Mouse (Mus musculus) forebrain, embryonic 10.5 days (tissue): ENCODE results near the gene Sec31a. TPM values are rescaled to one million over a fixed set of nuclear protein-coding genes. Genes with fewer than 3 reads are reported as not detected.
A peak's percentile ranks its signal among the peaks of the same experiment; 100 is the strongest.
"Not testable (repeated sequence)": the region's sequence is repeated elsewhere in the genome, so short reads cannot be mapped to it uniquely, and the experiment has no call there.

ENCODE experiments used
- DNase-seq: peaks from one replicate; pipeline ENCODE4 v3.0.0-alpha.2; 2017; ENCODE audit warnings: low spot score; ENCODE audit errors: extremely low spot score
- H3K27ac ChIP-seq: fragments of 300-500 bp; sonication (generic); 2 replicates; pipeline ENCODE4 v1.5.1; 2016; ENCODE audit warnings: mild to moderate bottlenecking
- H3K27me3 ChIP-seq: fragments of 300-500 bp; sonication (generic); 2 replicates; pipeline ENCODE4 v1.6.1; 2016; ENCODE audit warnings: mild to moderate bottlenecking; ENCODE audit not compliant: poor library complexity, severe bottlenecking
- H3K36me3 ChIP-seq: fragments of 300-500 bp; sonication (generic); replicated peaks from 2 replicates; pipeline ENCODE4 v1.6.1; 2016; ENCODE audit warnings: mild to moderate bottlenecking, moderate library complexity
- H3K4me1 ChIP-seq: fragments of 300-500 bp; sonication (generic); 2 replicates; pipeline ENCODE4 v1.6.1; 2016
- H3K4me3 ChIP-seq: fragments of 300-500 bp; sonication (generic); 2 replicates; pipeline ENCODE4 v1.5.1; 2016; ENCODE audit warnings: mild to moderate bottlenecking, moderate library complexity
- H3K9me3 ChIP-seq: fragments of 300-500 bp; sonication (generic); 2 replicates; pipeline ENCODE4 v1.6.1; 2016; ENCODE audit warnings: mild to moderate bottlenecking, moderate library complexity
- WGBS: fragments of 180-500 bp; shearing (Covaris S2); methylation state at CpG from one replicate; pipeline ENCODE4 v1.1.7; 2016; 5-methylcytosine and 5-hydroxymethylcytosine counted together
- polyA plus RNA-seq: library from polyadenylated mRNA; unstranded; fragments of >200 nt; fragmentation: Nextera tagmentation; extraction: Ambion mirVana; gene quantifications from 2 replicates; pipeline ENCODE4 v1.2.1, GENCODE M21; 2016

The Sec31a gene
- polyA plus RNA-seq, 1 experiment from 2014 or later, result 95.0 TPM

GRCm38 (mm10) chr5:100428031-100428733 is 12.1 kb upstream of the Sec31a start:
- H3K9me3 ChIP-seq, result no peaks in the 10 kb centered on the region
- H3K4me1 ChIP-seq, result peaks cover 65% of the 10 kb centered on the region
- peak overlapping the region; percentile 95 for H3K27ac ChIP-seq
- H3K36me3 ChIP-seq, result peaks cover 54% of the 10 kb centered on the region
- H3K4me3 ChIP-seq, result peak overlapping the region; percentile 67
- DNase-seq, result no peak
- 30% methylated on average over 5 of the region's 5 CpGs for WGBS
- H3K27me3 ChIP-seq, result no peaks in the 10 kb centered on the region

- 0 out of 2 replicates have a peak overlapping the region, but pooled peaks have one; percentile 12 for H3K27ac ChIP-seq
- no peak for DNase-seq
- H3K27me3 ChIP-seq, result no peaks in the 10 kb centered on the region
- peaks cover 74% of the 10 kb centered on the region for H3K4me1 ChIP-seq
- H3K9me3 ChIP-seq, result no peaks in the 10 kb centered on the region
- 73% methylated on average over 9 of the region's 9 CpGs for WGBS
- H3K4me3 ChIP-seq, result peak overlapping the region; percentile 67
- H3K36me3 ChIP-seq, result peaks cover 63% of the 10 kb centered on the region
Measured at GRCm38 (mm10) chr5:100427276-100427675, 11.2 kb upstream of the Sec31a start.

GRCm38 (mm10) chr5:100425823-100426222 is 9.8 kb upstream of the Sec31a start:
- H3K36me3 ChIP-seq, result peaks cover 76% of the 10 kb centered on the region
- not testable (repeated sequence) for H3K27me3 ChIP-seq, DNase-seq, H3K27ac ChIP-seq, H3K9me3 ChIP-seq
- peaks cover 71% of the 10 kb centered on the region for H3K4me1 ChIP-seq
- peak overlapping the region; percentile 67 for H3K4me3 ChIP-seq
- 82% methylated on average over 2 of the region's 2 CpGs for WGBS

GRCm38 (mm10) chr5:100424252-100424651 is 8.2 kb upstream of the Sec31a start:
- Histone ChIP-seq H3K4me1 (peaks cover 61% of the 10 kb centered on the region), H3K27me3 (no peaks in the 10 kb centered on the region), H3K4me3 (peak overlapping the region; percentile 30), H3K27ac (no peak overlapping the region), H3K9me3 (no peaks in the 10 kb centered on the region), H3K36me3 (peaks cover 91% of the 10 kb centered on the region)
- WGBS, result 95% methylated on average over 3 of the region's 3 CpGs
- DNase-seq, result no peak

- H3K4me3 ChIP-seq, result peak overlapping the region; percentile 30
- peaks cover 61% of the 10 kb centered on the region for H3K4me1 ChIP-seq
- H3K27ac ChIP-seq, result no peak overlapping the region
- DNase-seq, result no peak
- no peaks in the 10 kb centered on the region for H3K9me3 ChIP-seq
- H3K27me3 ChIP-seq, result no peaks in the 10 kb centered on the region
- H3K36me3 ChIP-seq, result peaks cover 98% of the 10 kb centered on the region
- WGBS, result 81% methylated on average over 7 of the region's 7 CpGs
Measured at GRCm38 (mm10) chr5:100423626-100424025, 7.6 kb upstream of the Sec31a start.

GRCm38 (mm10) chr5:100418861-100419260 is 2.8 kb upstream of the Sec31a start:
- WGBS, result 72% methylated on average over 4 of the region's 4 CpGs
- H3K27ac ChIP-seq, result no peak overlapping the region

GRCm38 (mm10) chr5:100418077-100418476 is 2.0 kb upstream of the Sec31a start:
- Histone ChIP-seq H3K4me3 (no peak overlapping the region), H3K27ac (no peak overlapping the region), H3K4me1 (peaks cover 27% of the 10 kb centered on the region), H3K9me3 (no peaks in the 10 kb centered on the region), H3K27me3 (no peaks in the 10 kb centered on the region), H3K36me3 (peaks cover 54% of the 10 kb centered on the region)
- WGBS, result 93% methylated on average over 2 of the region's 2 CpGs
- no peak for DNase-seq

More at GRCm38 (mm10) chr5:100418861-100419260, 2.8 kb upstream of the Sec31a start:
- DNase-seq, result no peak
- Histone ChIP-seq H3K4me3 (no peak overlapping the region), H3K9me3 (no peaks in the 10 kb centered on the region), H3K4me1 (peaks cover 35% of the 10 kb centered on the region), H3K36me3 (peaks cover 62% of the 10 kb centered on the region), H3K27me3 (no peaks in the 10 kb centered on the region)

GRCm38 (mm10) chr5:100414474-100415196 is 1.4 kb downstream of the Sec31a start:
- WGBS, result 83% methylated on average over 11 of the region's 11 CpGs
- H3K9me3 ChIP-seq, result no peaks in the 10 kb centered on the region

GRCm38 (mm10) chr5:100412886-100413285 is 3.1 kb downstream of the Sec31a start:
- 96% methylated on average over 3 of the region's 3 CpGs for WGBS
- DNase-seq, result no peak
- peaks cover 19% of the 10 kb centered on the region for H3K36me3 ChIP-seq

More at GRCm38 (mm10) chr5:100414474-100415196, 1.4 kb downstream of the Sec31a start:
- no peaks in the 10 kb centered on the region for H3K27me3 ChIP-seq
- H3K4me1 ChIP-seq, result peaks cover 18% of the 10 kb centered on the region
- H3K4me3 ChIP-seq, result peak overlapping the region; percentile 87
- H3K27ac ChIP-seq, result no peak overlapping the region
- no peak for DNase-seq
- H3K36me3 ChIP-seq, result peaks cover 24% of the 10 kb centered on the region

GRCm38 (mm10) chr5:100410281-100410680 is 5.8 kb downstream of the Sec31a start:
- H3K36me3 ChIP-seq, result peaks cover 37% of the 10 kb centered on the region
- 87% methylated on average over 5 of the region's 5 CpGs for WGBS
- H3K27ac ChIP-seq, result no peak overlapping the region
- no peaks in the 10 kb centered on the region for H3K27me3 ChIP-seq
- peaks cover 10% of the 10 kb centered on the region for H3K4me1 ChIP-seq
- DNase-seq, result no peak
- no peak overlapping the region for H3K4me3 ChIP-seq
- H3K9me3 ChIP-seq, result no peaks in the 10 kb centered on the region

More at GRCm38 (mm10) chr5:100412886-100413285, 3.1 kb downstream of the Sec31a start:
- Histone ChIP-seq H3K27ac (no peak overlapping the region), H3K4me3 (no peak overlapping the region), H3K9me3 (no peaks in the 10 kb centered on the region), H3K4me1 (peaks cover 18% of the 10 kb centered on the region), H3K27me3 (no peaks in the 10 kb centered on the region)

- Histone ChIP-seq H3K27ac (no peak overlapping the region), H3K4me3 (no peak overlapping the region), H3K4me1 (no peaks in the 10 kb centered on the region), H3K9me3 (no peaks in the 10 kb centered on the region), H3K27me3 (no peaks in the 10 kb centered on the region), H3K36me3 (peaks cover 55% of the 10 kb centered on the region)
- DNase-seq, result no peak
- WGBS, result 92% methylated on average over 5 of the region's 5 CpGs
Measured at GRCm38 (mm10) chr5:100408485-100408884, 7.5 kb downstream of the Sec31a start.

- no peak overlapping the region for H3K4me3 ChIP-seq
- no peaks in the 10 kb centered on the region for H3K27me3 ChIP-seq
- H3K9me3 ChIP-seq, result no peaks in the 10 kb centered on the region
- no peak overlapping the region for H3K27ac ChIP-seq
- WGBS, result 95% methylated on average over 3 of the region's 3 CpGs
- peaks cover 93% of the 10 kb centered on the region for H3K36me3 ChIP-seq
- H3K4me1 ChIP-seq, result no peaks in the 10 kb centered on the region
- DNase-seq, result no peak
Measured at GRCm38 (mm10) chr5:100396753-100397152, 19.3 kb downstream of the Sec31a start.

- Histone ChIP-seq H3K9me3 (no peaks in the 10 kb centered on the region), H3K4me1 (no peaks in the 10 kb centered on the region), H3K27me3 (no peaks in the 10 kb centered on the region), H3K36me3 (peaks cover 99% of the 10 kb centered on the region), H3K27ac (no peak overlapping the region), H3K4me3 (no peak overlapping the region)
- 90% methylated on average over 3 of the region's 3 CpGs for WGBS
- DNase-seq, result no peak
Measured at GRCm38 (mm10) chr5:100393681-100394080, 22.4 kb downstream of the Sec31a start.
